Mouse (Mus musculus) C2C12 (cell line): Measurements from ENCODE around the gene Zscan29. TPM values are rescaled to one million over a fixed set of nuclear protein-coding genes. Genes with fewer than 3 reads are reported as not detected.

Experiments used
- H3K27me3 ChIP-seq: one replicate; pipeline ENCODE4 v1.6.1; 2011; ENCODE audit not compliant: control insufficient read depth, insufficient read depth, insufficient read length
- H3K36me3 ChIP-seq: one replicate; pipeline ENCODE4 v1.6.1; 2011; ENCODE audit not compliant: control insufficient read depth, insufficient read depth
- H3K4me3 ChIP-seq: one replicate; pipeline ENCODE4 v1.5.1; 2011; ENCODE audit warnings: mild to moderate bottlenecking, control low read depth; ENCODE audit not compliant: poor library complexity, insufficient read depth, severe bottlenecking
- H3K79me2 ChIP-seq: one replicate; pipeline ENCODE4 v1.6.1; 2011; ENCODE audit not compliant: control insufficient read depth, insufficient read depth
- H3K79me3 ChIP-seq: one replicate; pipeline ENCODE4 v1.6.1; 2011; ENCODE audit warnings: low read depth, control low read depth
- H3ac ChIP-seq: one replicate; pipeline ENCODE3; 2011; ENCODE audit warnings: low read depth; ENCODE audit not compliant: control insufficient read depth, insufficient read length
- CEBPB ChIP-seq: IDR thresholded peaks from one replicate; pipeline ENCODE4 v1.6.1; 2011; ENCODE audit warnings: low read depth, mild to moderate bottlenecking, control low read depth, moderate library complexity
- CTCF ChIP-seq: IDR thresholded peaks from one replicate; pipeline ENCODE4 v1.5.1; 2011; ENCODE audit not compliant: control insufficient read depth, insufficient read depth, insufficient read length
- FOSL1 ChIP-seq: IDR thresholded peaks from one replicate; pipeline ENCODE4 v1.8.0; 2011; ENCODE audit warnings: mild to moderate bottlenecking, low read length; ENCODE audit not compliant: poor library complexity, insufficient read depth, severe bottlenecking
- MAX ChIP-seq: IDR thresholded peaks from one replicate; pipeline ENCODE4 v1.6.1; 2011; ENCODE audit warnings: mild to moderate bottlenecking, control low read depth
- MYOD1 ChIP-seq: IDR thresholded peaks from one replicate; pipeline ENCODE4 v1.6.1; 2011; ENCODE audit warnings: low read depth; ENCODE audit not compliant: control insufficient read depth, insufficient read length
- MYOG ChIP-seq: IDR thresholded peaks from one replicate; pipeline ENCODE4 v1.6.1; 2011; ENCODE audit not compliant: control insufficient read depth, insufficient read length; ENCODE audit errors: extremely low read depth
- USF1 ChIP-seq: IDR thresholded peaks from one replicate; pipeline ENCODE4 v1.6.1; 2011; ENCODE audit warnings: low read depth, mild to moderate bottlenecking, control low read depth, moderate library complexity
- polyA plus RNA-seq: library from polyadenylated mRNA; unstranded; fragments of >200 nt; fragmentation: generic; extraction: Trizol; gene quantifications from one replicate; pipeline ENCODE4 v1.2.1, GENCODE M21; 2012; ENCODE audit warnings: missing spikeins

Zscan29 gene
- polyA plus RNA-seq, 1 experiment, result 3.1 TPM

- Histone ChIP-seq H3K27me3 (no peaks in the 10 kb centered on the region), H3K36me3 (no peaks in the 10 kb centered on the region), H3K79me2 (no peaks in the 10 kb centered on the region), H3ac (no peak overlapping the region), H3K79me3 (peaks cover 4% of the 10 kb centered on the region), H3K4me3 (no peak overlapping the region)
- no peak for TF ChIP-seq MYOD1
- TF ChIP-seq CEBPB, result no peak
- TF ChIP-seq FOSL1, result no peak
- TF ChIP-seq USF1, result no peak
- no peak for TF ChIP-seq CTCF
- no peak for TF ChIP-seq MAX
- no peak for TF ChIP-seq MYOG
Measured at GRCm38 (mm10) chr2:121141216-121142035, 29.5 kb downstream of the Zscan29 start.

GRCm38 (mm10) chr2:121140018-121140882, 30.7 kb downstream of the Zscan29 start, which contains the start of the genes Adal and Lcmt2:
Gene Adal, plus strand, starts transcription at chr2:121140428.
Gene Lcmt2, minus strand, starts transcription at chr2:121140653.
- no peaks in the 10 kb centered on the region for H3K36me3 ChIP-seq
- TF ChIP-seq CTCF (no peak), MAX (peak; percentile 72)
- peak within 1 kb of the TSS; percentile 54 for H3ac ChIP-seq
- H3K27me3 ChIP-seq, result no peaks in the 10 kb centered on the region
- peaks cover 4% of the 10 kb centered on the region for H3K79me3 ChIP-seq
- peak within 1 kb of the TSS; percentile 25 for H3K4me3 ChIP-seq
- H3K79me2 ChIP-seq, result no peaks in the 10 kb centered on the region

- Histone ChIP-seq H3K27me3 (no peaks in the 10 kb centered on the region), H3K79me3 (peaks cover 4% of the 10 kb centered on the region)
- TF ChIP-seq CTCF (no peak), MAX (no peak), MYOG (no peak), USF1 (no peak), MYOD1 (no peak), FOSL1 (no peak), CEBPB (no peak)
Measured at GRCm38 (mm10) chr2:121139266-121140017, 31.5 kb downstream of the Zscan29 start.

GRCm38 (mm10) chr2:121137371-121137770, 33.6 kb downstream of the Zscan29 start:
- TF ChIP-seq FOSL1 (no peak), MAX (no peak), CTCF (no peak), MYOD1 (no peak), MYOG (no peak), CEBPB (peak; percentile 27), USF1 (no peak)
- Histone ChIP-seq H3K27me3 (no peaks in the 10 kb centered on the region), H3K79me3 (peaks cover 4% of the 10 kb centered on the region), H3K36me3 (no peaks in the 10 kb centered on the region), H3ac (no peak overlapping the region), H3K79me2 (no peaks in the 10 kb centered on the region), H3K4me3 (no peak overlapping the region)

More at GRCm38 (mm10) chr2:121139266-121140017, 31.5 kb downstream of the Zscan29 start:
- no peaks in the 10 kb centered on the region for H3K36me3 ChIP-seq
- H3K4me3 ChIP-seq, result no peak overlapping the region
- peak overlapping the region; percentile 54 for H3ac ChIP-seq
- H3K79me2 ChIP-seq, result no peaks in the 10 kb centered on the region

GRCm38 (mm10) chr2:121132822-121133221, 38.1 kb downstream of the Zscan29 start:
- TF ChIP-seq MYOD1 (no peak), CEBPB (peak; percentile 13)
- Histone ChIP-seq H3ac (no peak overlapping the region), H3K36me3 (no peaks in the 10 kb centered on the region), H3K79me3 (no peaks in the 10 kb centered on the region), H3K79me2 (no peaks in the 10 kb centered on the region), H3K4me3 (no peak overlapping the region), H3K27me3 (no peaks in the 10 kb centered on the region)
